Mouse (Mus musculus) right cerebral cortex, adult 2 months (tissue): ENCODE data around the gene Bbof1.

ENCODE experiments used
- DNase-seq, 2 experiments: peaks; one replicate each; pipeline ENCODE4 v3.0.0; 2021 to 2022; ENCODE audit warnings: low spot score in 2 of 2

The Bbof1 gene

GRCm38 (mm10) chr12:84468701-84469100 is 59.8 kb downstream of the Bbof1 start:
- DNase-seq = peak in 1 of 2 experiments; percentile 10

- DNase-seq = no peak
Observed at GRCm38 (mm10) chr12:84478937-84479336, 70.1 kb downstream of the Bbof1 start.

- DNase-seq = no peak
Observed at GRCm38 (mm10) chr12:84481251-84481650, 72.4 kb downstream of the Bbof1 start.

- no peak for DNase-seq
Observed at GRCm38 (mm10) chr12:84482778-84483585, 74.1 kb downstream of the Bbof1 start.

GRCm38 (mm10) chr12:84487324-84488056 is 78.6 kb downstream of the Bbof1 start:
- DNase-seq = no peak
